Mouse (Mus musculus): Measurements from ENCODE around the gene Cdk14. TPM values are rescaled to one million over a fixed set of nuclear protein-coding genes. Genes with fewer than 3 reads are reported as not detected.

Gene Cdk14
- polyA plus RNA-seq, 1 experiment = 2.6 TPM

- no peak for DNase-seq
- Histone ChIP-seq H3K27me3 (replicated peaks; ENCODE audit: control insufficient read depth, insufficient read depth, low read length) (no peaks in the 10 kb centered on the region), H3K4me1 (ENCODE audit: control insufficient read depth, insufficient read depth, low read length) (no peaks in the 10 kb centered on the region), H3K36me3 (ENCODE audit: control insufficient read depth, insufficient read depth, low read length) (no peaks in the 10 kb centered on the region), H3K4me3 (ENCODE audit: insufficient read depth, low read depth, low read length) (no peak overlapping the region), H3K27ac (ENCODE audit: insufficient read depth, low read depth, low read length) (no peak overlapping the region)
- TF ChIP-seq POLR2A (IDR thresholded peaks at IDR 0.05; ENCODE audit: low read depth, low read length) (no peak), CTCF (conservative IDR thresholded peaks at IDR 0.05; ENCODE audit: insufficient read depth, insufficient read length, low read depth, low read length) (no peak)
- 79% methylated on average over 2 of the region's 2 CpGs for WGBS
These were observed 155.4 kb downstream of the Cdk14 start for GRCm38 (mm10) chr5:5264712-5265111.

GRCm38 (mm10) chr5:5261725-5262296 lies 158.3 kb downstream of the Cdk14 start:
- DNase-seq = peak; percentile 5
- WGBS = 35% methylated on average over 14 of the region's 14 CpGs
- TF ChIP-seq POLR2A (IDR thresholded peaks at IDR 0.05; ENCODE audit: low read depth, low read length) = no peak
- TF ChIP-seq CTCF (conservative IDR thresholded peaks at IDR 0.05; ENCODE audit: insufficient read depth, insufficient read length, low read depth, low read length) = no peak
- H3K4me3 ChIP-seq (ENCODE audit: insufficient read depth, low read depth, low read length) = no peak overlapping the region
- no peaks in the 10 kb centered on the region for H3K4me1 ChIP-seq (ENCODE audit: control insufficient read depth, insufficient read depth, low read length)
- no peaks in the 10 kb centered on the region for H3K27me3 ChIP-seq (replicated peaks; ENCODE audit: control insufficient read depth, insufficient read depth, low read length)
- no peaks in the 10 kb centered on the region for H3K36me3 ChIP-seq (ENCODE audit: control insufficient read depth, insufficient read depth, low read length)
- no peak overlapping the region for H3K27ac ChIP-seq (ENCODE audit: insufficient read depth, low read depth, low read length)

- no peaks in the 10 kb centered on the region for H3K27me3 ChIP-seq (replicated peaks; ENCODE audit: control insufficient read depth, insufficient read depth, low read length)
- TF ChIP-seq POLR2A (IDR thresholded peaks at IDR 0.05; ENCODE audit: low read depth, low read length) (no peak), CTCF (conservative IDR thresholded peaks at IDR 0.05; ENCODE audit: insufficient read depth, insufficient read length, low read depth, low read length) (no peak)
- no peaks in the 10 kb centered on the region for H3K36me3 ChIP-seq (ENCODE audit: control insufficient read depth, insufficient read depth, low read length)
- DNase-seq = no peak
- no peak overlapping the region for H3K4me3 ChIP-seq (ENCODE audit: insufficient read depth, low read depth, low read length)
- no peaks in the 10 kb centered on the region for H3K4me1 ChIP-seq (ENCODE audit: control insufficient read depth, insufficient read depth, low read length)
- H3K27ac ChIP-seq (ENCODE audit: insufficient read depth, low read depth, low read length) = no peak overlapping the region
- WGBS = 69% methylated on average over 14 of the region's 14 CpGs
These were observed 159.0 kb downstream of the Cdk14 start for GRCm38 (mm10) chr5:5260966-5261724.

- H3K27me3 ChIP-seq (replicated peaks; ENCODE audit: control insufficient read depth, insufficient read depth, low read length) = no peaks in the 10 kb centered on the region
- H3K36me3 ChIP-seq (ENCODE audit: control insufficient read depth, insufficient read depth, low read length) = no peaks in the 10 kb centered on the region
- no peaks in the 10 kb centered on the region for H3K4me1 ChIP-seq (ENCODE audit: control insufficient read depth, insufficient read depth, low read length)
- H3K27ac ChIP-seq (ENCODE audit: insufficient read depth, low read depth, low read length) = no peak overlapping the region
- peak; percentile 4 for DNase-seq
- H3K4me3 ChIP-seq (ENCODE audit: insufficient read depth, low read depth, low read length) = no peak overlapping the region
- no peak for TF ChIP-seq CTCF (conservative IDR thresholded peaks at IDR 0.05; ENCODE audit: insufficient read depth, insufficient read length, low read depth, low read length)
- no peak for TF ChIP-seq POLR2A (IDR thresholded peaks at IDR 0.05; ENCODE audit: low read depth, low read length)
- 68% methylated on average over 7 of the region's 7 CpGs for WGBS
These were observed 159.8 kb downstream of the Cdk14 start for GRCm38 (mm10) chr5:5260309-5260708.

- Histone ChIP-seq H3K4me3 (ENCODE audit: insufficient read depth, low read depth, low read length) (no peak overlapping the region), H3K27ac (ENCODE audit: insufficient read depth, low read depth, low read length) (no peak overlapping the region), H3K27me3 (replicated peaks; ENCODE audit: control insufficient read depth, insufficient read depth, low read length) (no peaks in the 10 kb centered on the region), H3K4me1 (ENCODE audit: control insufficient read depth, insufficient read depth, low read length) (no peaks in the 10 kb centered on the region), H3K36me3 (ENCODE audit: control insufficient read depth, insufficient read depth, low read length) (no peaks in the 10 kb centered on the region)
- 80% methylated on average over 6 of the region's 6 CpGs for WGBS
- no peak for DNase-seq
- no peak for TF ChIP-seq CTCF (conservative IDR thresholded peaks at IDR 0.05; ENCODE audit: insufficient read depth, insufficient read length, low read depth, low read length)
- TF ChIP-seq POLR2A (IDR thresholded peaks at IDR 0.05; ENCODE audit: low read depth, low read length) = no peak
These were observed 165.7 kb downstream of the Cdk14 start for GRCm38 (mm10) chr5:5254391-5254790.

GRCm38 (mm10) chr5:5253177-5253576 lies 166.9 kb downstream of the Cdk14 start:
- Histone ChIP-seq H3K27me3 (replicated peaks; ENCODE audit: control insufficient read depth, insufficient read depth, low read length) (no peaks in the 10 kb centered on the region), H3K27ac (ENCODE audit: insufficient read depth, low read depth, low read length) (no peak overlapping the region), H3K4me3 (ENCODE audit: insufficient read depth, low read depth, low read length) (no peak overlapping the region), H3K4me1 (ENCODE audit: control insufficient read depth, insufficient read depth, low read length) (no peaks in the 10 kb centered on the region), H3K36me3 (ENCODE audit: control insufficient read depth, insufficient read depth, low read length) (no peaks in the 10 kb centered on the region)
- WGBS = 85% methylated on average over 3 of the region's 3 CpGs
- TF ChIP-seq CTCF (conservative IDR thresholded peaks at IDR 0.05; ENCODE audit: insufficient read depth, insufficient read length, low read depth, low read length) = no peak
- no peak for TF ChIP-seq POLR2A (IDR thresholded peaks at IDR 0.05; ENCODE audit: low read depth, low read length)
- DNase-seq = no peak

- TF ChIP-seq POLR2A (IDR thresholded peaks at IDR 0.05; ENCODE audit: low read depth, low read length) (no peak), CTCF (conservative IDR thresholded peaks at IDR 0.05; ENCODE audit: insufficient read depth, insufficient read length, low read depth, low read length) (no peak)
- H3K27me3 ChIP-seq (replicated peaks; ENCODE audit: control insufficient read depth, insufficient read depth, low read length) = no peaks in the 10 kb centered on the region
- whole genome bisulfite sequencing = 90% methylated on average over 6 of the region's 6 CpGs
- no peaks in the 10 kb centered on the region for H3K4me1 ChIP-seq (ENCODE audit: control insufficient read depth, insufficient read depth, low read length)
- H3K27ac ChIP-seq (ENCODE audit: insufficient read depth, low read depth, low read length) = no peak overlapping the region
- no peak overlapping the region for H3K4me3 ChIP-seq (ENCODE audit: insufficient read depth, low read depth, low read length)
- no peak for DNase-seq
- no peaks in the 10 kb centered on the region for H3K36me3 ChIP-seq (ENCODE audit: control insufficient read depth, insufficient read depth, low read length)
These were observed 172.4 kb downstream of the Cdk14 start for GRCm38 (mm10) chr5:5247671-5248070.

All from kidney, adult 2 months (tissue).